16 mouse cellular contexts compared by ENCODE assay signal in genomic region chrX:73942294-73942693, GRCm38 (mm10).
"Had no signal": no experiment of that assay in that cellular context is flagged by ENCODE, and none has a peak within 500 bp of the region (broad histone marks: within the 10 kb centered on the region; RNA-seq: fewer than 3 reads in every experiment).

No protein-coding gene starts in this region.

- ATAC-seq: midbrain, embryonic 13.5 days; midbrain, embryonic 15.5 days had no signal

- H3K4me2 ChIP-seq: lung, embryonic 14.5 days; midbrain, embryonic 11.5 days; midbrain, embryonic 13.5 days; midbrain, embryonic 15.5 days; neural tube, embryonic 12.5 days; stomach, embryonic 15.5 days had no signal

- H3K27ac ChIP-seq: midbrain, embryonic 13.5 days; midbrain, embryonic 15.5 days; neural tube, embryonic 12.5 days; stomach, embryonic 15.5 days; stomach, postnatal 0 days had no signal

- H3K4me3 ChIP-seq: midbrain, embryonic 13.5 days; midbrain, embryonic 15.5 days; neural tube, embryonic 12.5 days; stomach, embryonic 15.5 days had no signal

- H3K4me1 ChIP-seq: midbrain, embryonic 13.5 days; midbrain, embryonic 15.5 days; neural tube, embryonic 12.5 days; stomach, embryonic 15.5 days had no signal

- H3K9ac ChIP-seq: lung, embryonic 14.5 days; midbrain, embryonic 13.5 days; midbrain, embryonic 15.5 days; neural tube, embryonic 12.5 days; stomach, embryonic 15.5 days had no signal

- H3K27me3 ChIP-seq: midbrain, embryonic 13.5 days; midbrain, embryonic 15.5 days; neural tube, embryonic 12.5 days; stomach, embryonic 15.5 days had no signal

- H3K9me3 ChIP-seq: midbrain, embryonic 13.5 days; midbrain, embryonic 15.5 days; neural tube, embryonic 12.5 days; stomach, embryonic 15.5 days had no signal

- DNase-seq: lung, adult 18-20 months; lung, embryonic 14.5 days; lung, postnatal 10 days; lung, postnatal 4 days; retina, postnatal 1 day; right cerebral cortex, adult 18-20 months; right cerebral cortex, postnatal 14 days; thymus, adult 2 months; thymus, postnatal 25 days; thymus, postnatal 4 days had no signal
